Mouse (Mus musculus): ENCODE measurements around the gene Thumpd3.

GRCm38 (mm10) chr6:113076012-113076685 lies 30.1 kb downstream of the Thumpd3 start:
- TF ChIP-seq MYB (IDR thresholded peaks at IDR 0.05; ENCODE audit: low read depth, low read length) = no peak
- TF ChIP-seq E2F4 (IDR thresholded peaks at IDR 0.05; ENCODE audit: borderline replicate concordance, low read depth, low read length) = peak; percentile 67; the same call in 1 of the 2 replicates
- TF ChIP-seq ELF1 (IDR thresholded peaks at IDR 0.05; ENCODE audit: low read depth, low read length) = peak; percentile 56; the same call in 1 of the 2 replicates
- TF ChIP-seq USF2 (IDR thresholded peaks at IDR 0.05; ENCODE audit: borderline replicate concordance in 1 of 2, insufficient read depth in 1 of 2, low read depth in 1 of 2, low read length in 2 of 2) = no peak
- peak in 1 of 3 experiments; percentile 14; a peak in 1 of 6 replicates for TF ChIP-seq CTCF (IDR thresholded peaks at IDR 0.05 in 2 of 3, conservative IDR thresholded peaks at IDR 0.05 in 1 of 3; ENCODE audit: control insufficient read depth in 1 of 3, insufficient read depth in 1 of 3, low read depth in 2 of 3, low read length in 3 of 3, poor library complexity in 1 of 3, severe bottlenecking in 1 of 3)
- TF ChIP-seq ZKSCAN1 (IDR thresholded peaks at IDR 0.05; ENCODE audit: low read depth, low read length) = no peak
